Mouse (Mus musculus) adrenal gland, postnatal 10 days (tissue): ENCODE measurements around the gene Casc3. TPM values are rescaled to one million over a fixed set of nuclear protein-coding genes. Genes with fewer than 3 reads are reported as not detected.
"Not testable (repeated sequence)": the region's sequence is repeated elsewhere in the genome, so short reads cannot be mapped to it uniquely, and the experiment has no call there.

Source experiments
- DNase-seq: peaks from one replicate; pipeline ENCODE4 v3.0.0; 2021; ENCODE audit warnings: mixed read lengths
- total RNA-seq, 2 experiments: library from RNA; stranded (reverse); gene quantifications; 2 replicates each; pipeline ENCODE4 v1.2.3; 2021

The Casc3 gene
- total RNA-seq, 2 experiments from 2014 or later, result 31.9 to 35.7 TPM

GRCm38 (mm10) chr11:98789219-98789807 is 15.4 kb upstream of the Casc3 start:
- no peak for DNase-seq

- no peak for DNase-seq
Measured at GRCm38 (mm10) chr11:98789824-98790223, 14.9 kb upstream of the Casc3 start.

GRCm38 (mm10) chr11:98790631-98791205 is 14.0 kb upstream of the Casc3 start:
- no peak for DNase-seq

GRCm38 (mm10) chr11:98791448-98791847 is 13.3 kb upstream of the Casc3 start:
- DNase-seq, result no peak

- no peak for DNase-seq
Measured at GRCm38 (mm10) chr11:98792081-98792480, 12.6 kb upstream of the Casc3 start.

- peak; percentile 83 for DNase-seq
Measured at GRCm38 (mm10) chr11:98794469-98795014, 10.2 kb upstream of the Casc3 start.

GRCm38 (mm10) chr11:98795015-98795713 is 9.5 kb upstream of the Casc3 start, which contains the start of gene Msl1:
Msl1 (plus strand) TSS chr11:98795516.
- peak; percentile 94 for DNase-seq

GRCm38 (mm10) chr11:98795714-98796514 is 8.8 kb upstream of the Casc3 start:
- peak; percentile 72 for DNase-seq

- DNase-seq, result peak; percentile 79
Measured at GRCm38 (mm10) chr11:98796515-98797216, 8.0 kb upstream of the Casc3 start.

- peak; percentile 32 for DNase-seq
Measured at GRCm38 (mm10) chr11:98797306-98797705, 7.4 kb upstream of the Casc3 start.

- peak; percentile 40 for DNase-seq
Measured at GRCm38 (mm10) chr11:98797909-98798308, 6.8 kb upstream of the Casc3 start.

GRCm38 (mm10) chr11:98808417-98808816 is 3.7 kb downstream of the Casc3 start:
- no peak for DNase-seq

GRCm38 (mm10) chr11:98809457-98810290 is 5.0 kb downstream of the Casc3 start:
- DNase-seq, result peak; percentile 99

- DNase-seq, result no peak
Measured at GRCm38 (mm10) chr11:98810686-98811085, 6.0 kb downstream of the Casc3 start.

- DNase-seq, result no peak
Measured at GRCm38 (mm10) chr11:98816706-98817239, 12.1 kb downstream of the Casc3 start.

- DNase-seq, result no peak
Measured at GRCm38 (mm10) chr11:98820968-98821367, 16.3 kb downstream of the Casc3 start.

- DNase-seq, result not testable (repeated sequence)
Measured at GRCm38 (mm10) chr11:98826071-98826470, 21.4 kb downstream of the Casc3 start.

GRCm38 (mm10) chr11:98827877-98828276 is 23.2 kb downstream of the Casc3 start:
- DNase-seq, result no peak

- peak; percentile 49 for DNase-seq
Measured at GRCm38 (mm10) chr11:98829091-98829775, 24.5 kb downstream of the Casc3 start.

- DNase-seq, result no peak
Measured at GRCm38 (mm10) chr11:98829875-98830274, 25.2 kb downstream of the Casc3 start.
